Mouse (Mus musculus): Measurements from ENCODE around the gene Mxi1.

The Mxi1 gene

DNA sequence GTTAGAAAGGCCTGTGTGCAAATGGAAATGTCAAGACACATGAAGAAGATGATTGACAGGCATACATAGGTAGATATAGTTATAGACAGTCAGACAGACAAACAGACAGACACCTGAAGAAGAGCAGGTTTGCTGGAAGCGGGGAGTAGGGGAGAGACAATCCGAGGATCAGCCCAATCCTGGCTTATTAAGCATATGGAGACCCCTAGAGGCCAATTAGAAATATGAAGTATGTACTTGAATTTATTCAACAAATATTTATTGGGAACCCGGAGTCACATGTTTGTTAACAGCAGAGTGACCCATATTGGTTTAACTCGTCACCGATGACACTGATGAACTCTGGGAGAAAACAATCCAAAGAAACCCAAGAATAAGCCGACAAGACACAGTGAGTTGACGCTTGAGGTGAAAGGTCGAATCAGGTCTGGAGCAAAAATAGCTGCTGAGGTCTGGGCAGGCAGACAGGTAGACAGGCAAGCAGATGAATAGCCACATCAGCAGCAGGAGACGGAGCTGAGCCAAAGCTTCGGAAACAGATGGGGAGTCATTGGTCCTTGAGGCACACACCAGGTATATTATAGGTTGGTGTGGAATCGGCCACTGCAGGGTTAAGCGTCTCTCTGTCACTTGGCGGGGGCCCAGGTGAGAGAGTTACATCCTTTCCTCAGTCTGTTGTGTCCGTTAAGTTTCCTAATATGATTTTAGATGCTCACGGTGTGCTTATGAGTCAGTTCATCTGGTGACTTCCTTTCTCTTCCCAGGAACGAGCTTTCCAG lies 90.2 kb downstream of the Mxi1 start:
- DNase-seq: peak; percentile 71 to 73

- DNase-seq: peak; percentile 53 to 69
Measured at GRCm38 (mm10) chr19:53402741-53403432, 92.6 kb downstream of the Mxi1 start.

DNA sequence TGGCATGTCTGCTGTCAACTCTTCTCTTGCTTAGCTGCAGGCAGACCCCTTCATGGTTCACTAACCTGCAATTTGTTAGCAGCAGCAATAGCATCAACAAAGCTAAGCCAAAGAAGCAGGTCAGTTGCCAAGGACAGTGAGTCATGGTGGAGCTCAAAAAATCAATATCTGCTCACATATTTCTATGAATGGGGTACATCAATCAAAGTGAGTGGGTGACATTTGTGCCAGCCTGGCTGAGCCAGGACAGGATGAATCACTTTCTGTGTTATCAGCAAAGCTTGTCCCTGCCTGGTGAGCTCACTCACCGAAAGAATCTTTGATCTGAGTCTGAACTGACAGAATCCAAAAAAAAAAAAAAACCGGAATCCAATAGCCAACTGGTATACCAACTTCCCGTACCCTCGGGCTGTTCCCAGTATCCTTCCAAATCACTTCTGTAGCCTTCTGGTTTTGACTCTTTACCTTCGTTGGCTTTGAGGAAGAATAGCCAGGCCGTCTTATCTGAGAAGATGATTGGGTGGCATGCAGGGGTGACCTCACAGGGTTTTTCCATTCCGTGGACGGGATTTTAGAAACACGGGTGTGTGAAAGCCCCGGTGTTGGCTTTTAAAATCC lies 94.0 kb downstream of the Mxi1 start:
- peak; percentile 79 to 83 for DNase-seq

DNA sequence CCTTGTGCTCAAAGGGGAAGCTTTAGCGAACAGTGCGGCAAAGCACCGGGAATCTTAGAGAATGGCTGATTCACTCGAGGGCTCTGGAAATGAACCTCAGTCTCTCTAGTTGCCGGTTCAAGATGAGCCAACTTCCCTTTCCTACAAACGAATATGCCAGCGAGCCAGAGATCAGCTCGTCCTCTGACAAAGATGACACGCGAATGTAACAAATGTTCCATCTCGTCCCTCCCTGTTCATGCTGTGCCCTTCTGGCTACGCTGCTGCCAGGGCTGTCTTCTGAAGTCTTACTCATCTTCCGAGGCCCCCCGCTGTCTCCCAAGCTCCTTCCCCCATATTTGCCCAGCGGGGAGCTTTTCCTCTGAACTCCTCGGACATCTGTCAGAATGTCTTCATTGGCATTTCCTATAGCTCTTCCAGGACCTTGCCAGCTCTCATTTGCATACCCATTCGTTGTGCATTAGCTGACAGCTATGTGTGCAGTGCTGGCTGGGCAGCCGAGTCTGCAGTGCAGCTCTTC lies 94.6 kb downstream of the Mxi1 start:
- DNase-seq: peak; percentile 99

- no peak for DNase-seq
Measured at GRCm38 (mm10) chr19:53405810-53406209, 95.5 kb downstream of the Mxi1 start.

DNA sequence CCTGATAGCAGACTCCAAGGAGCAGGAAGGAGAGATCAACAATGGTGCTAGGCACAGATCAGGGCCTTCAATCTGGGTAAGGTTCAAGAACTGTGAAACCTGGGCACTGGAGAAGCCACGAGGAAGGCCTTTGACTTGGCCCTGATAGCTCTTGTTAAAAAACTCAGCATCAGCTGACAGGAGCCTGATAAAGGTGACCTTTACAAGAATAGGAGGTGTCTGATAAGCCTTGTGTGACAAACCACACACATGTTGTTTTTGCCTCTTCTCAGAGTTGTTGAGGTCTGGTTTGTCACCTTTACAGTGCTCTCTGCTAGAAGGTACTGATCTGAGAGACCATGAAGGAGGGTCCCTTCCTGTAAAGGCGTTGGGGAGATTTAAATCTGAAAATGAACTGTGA lies 97.0 kb downstream of the Mxi1 start:
- no peak for DNase-seq

DNA sequence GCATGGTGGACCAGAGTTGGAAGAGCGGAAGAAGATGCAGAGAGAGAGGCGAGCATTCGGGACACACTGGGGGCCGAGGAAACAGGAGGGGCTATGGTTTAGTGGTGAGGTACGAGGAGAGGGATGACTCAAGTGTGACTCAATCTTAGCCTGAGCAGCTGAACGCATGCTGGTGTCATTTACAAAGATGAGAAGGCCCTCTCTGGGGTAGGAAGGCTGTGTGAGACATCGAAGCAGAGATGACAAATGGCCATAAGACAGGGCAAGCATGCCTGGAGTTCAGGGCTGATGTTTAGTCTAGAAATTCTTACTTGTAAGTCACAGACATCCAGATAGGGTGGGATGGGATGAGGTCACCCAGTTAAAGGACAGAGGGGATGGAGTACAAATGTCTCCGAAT lies 98.1 kb downstream of the Mxi1 start:
- DNase-seq: no peak

- DNase-seq: no peak
Measured at GRCm38 (mm10) chr19:53409663-53410307, 99.5 kb downstream of the Mxi1 start.

GRCm38 (mm10) chr19:53412149-53412848 lies 102.0 kb downstream of the Mxi1 start:
- no peak for DNase-seq

- no peak for DNase-seq
Measured at GRCm38 (mm10) chr19:53413617-53414380, 103.5 kb downstream of the Mxi1 start.

DNA sequence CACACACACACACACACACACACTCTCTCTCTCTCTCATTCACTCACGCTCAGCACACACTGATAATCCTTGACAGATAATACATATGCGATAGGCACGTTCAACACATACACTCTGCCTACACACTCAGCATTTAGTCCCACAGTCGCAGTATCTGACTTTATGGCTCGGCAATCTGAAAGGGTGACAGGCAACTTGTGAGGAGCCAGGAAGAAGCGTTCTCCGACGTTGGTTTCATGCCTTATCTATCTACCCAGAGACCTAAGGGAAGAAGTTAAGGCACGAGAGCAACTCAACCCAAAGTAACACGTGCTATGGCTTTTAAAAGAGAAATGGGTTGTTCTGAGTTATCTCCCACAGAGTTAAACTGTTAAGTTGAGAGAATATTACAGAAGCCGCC lies 104.3 kb downstream of the Mxi1 start:
- DNase-seq: no peak

DNA sequence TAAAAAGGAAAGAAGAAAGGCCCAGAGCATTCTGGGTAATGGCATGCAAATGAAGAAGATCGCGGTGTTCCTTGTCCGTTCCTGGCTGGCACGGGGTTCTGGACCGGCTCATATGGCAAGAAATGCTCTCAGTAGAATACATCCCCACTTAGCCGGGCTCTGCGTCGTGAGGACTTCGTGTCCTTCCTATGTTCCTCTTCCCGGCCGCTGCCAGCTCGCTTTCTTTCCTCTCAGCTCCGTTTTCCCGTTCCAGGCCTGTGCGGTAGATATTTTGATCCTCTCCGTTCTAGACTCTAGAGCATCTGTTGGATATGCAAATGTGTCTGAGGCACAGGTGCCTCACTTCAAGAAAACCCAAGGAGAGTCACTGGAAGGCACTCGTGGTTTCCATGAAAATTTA lies 104.9 kb downstream of the Mxi1 start:
- no peak for DNase-seq

- DNase-seq: peak; percentile 82 to 87
Measured at GRCm38 (mm10) chr19:53419834-53420233, 109.5 kb downstream of the Mxi1 start.

GRCm38 (mm10) chr19:53420924-53421582 lies 110.7 kb downstream of the Mxi1 start:
- peak; percentile 80 to 82 for DNase-seq

- no peak for DNase-seq
Measured at GRCm38 (mm10) chr19:53421583-53422188, 111.4 kb downstream of the Mxi1 start.

DNA sequence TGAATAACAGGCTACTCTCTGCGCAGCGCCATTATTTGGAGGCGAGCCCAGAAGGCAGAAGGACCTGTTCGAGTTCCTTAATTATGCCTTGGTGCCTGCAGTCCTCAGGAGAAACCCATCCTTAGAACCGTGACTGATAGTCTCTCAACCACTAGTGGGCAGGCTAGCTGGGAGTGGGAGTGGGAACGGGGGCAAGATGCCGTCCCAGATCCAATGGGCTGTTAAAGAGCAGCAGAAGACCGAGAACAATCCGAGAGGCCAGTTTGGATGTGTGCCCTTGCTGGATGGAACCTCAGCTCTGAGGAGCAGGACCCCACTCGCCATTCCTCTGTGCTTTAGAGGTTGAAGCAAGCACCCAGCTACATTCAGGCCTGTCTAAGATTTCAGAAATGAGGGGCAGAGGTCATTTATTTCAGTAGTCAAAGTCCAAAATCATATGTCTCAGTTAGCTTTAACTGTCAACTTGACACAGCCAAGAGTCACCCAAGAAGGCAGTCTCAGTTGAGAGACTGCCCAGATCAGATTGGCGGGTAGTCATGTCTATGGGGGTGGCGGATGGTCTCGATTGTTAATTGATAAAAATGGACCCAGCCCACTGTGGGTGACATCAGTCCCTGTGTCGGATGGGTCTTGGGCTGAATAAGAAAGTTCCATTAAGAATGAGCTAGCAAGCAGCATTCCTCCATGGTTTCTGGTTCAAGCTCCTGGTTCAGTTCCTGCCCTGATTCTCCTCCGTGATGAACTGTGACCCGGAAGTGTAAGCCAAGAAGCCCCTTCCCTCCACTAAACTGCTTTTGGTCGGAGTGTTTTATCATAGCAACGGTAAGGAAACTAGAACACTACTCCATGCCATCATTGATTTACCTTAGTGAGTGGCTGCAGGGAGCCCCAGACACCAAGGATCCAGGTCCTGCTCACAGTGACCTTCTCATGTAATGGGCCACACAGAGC lies 112.3 kb downstream of the Mxi1 start:
- peak; percentile 72 to 77 for DNase-seq

GRCm38 (mm10) chr19:53423341-53423753 lies 113.0 kb downstream of the Mxi1 start:
- peak in 1 of 2 experiments; percentile 52 for DNase-seq

DNA sequence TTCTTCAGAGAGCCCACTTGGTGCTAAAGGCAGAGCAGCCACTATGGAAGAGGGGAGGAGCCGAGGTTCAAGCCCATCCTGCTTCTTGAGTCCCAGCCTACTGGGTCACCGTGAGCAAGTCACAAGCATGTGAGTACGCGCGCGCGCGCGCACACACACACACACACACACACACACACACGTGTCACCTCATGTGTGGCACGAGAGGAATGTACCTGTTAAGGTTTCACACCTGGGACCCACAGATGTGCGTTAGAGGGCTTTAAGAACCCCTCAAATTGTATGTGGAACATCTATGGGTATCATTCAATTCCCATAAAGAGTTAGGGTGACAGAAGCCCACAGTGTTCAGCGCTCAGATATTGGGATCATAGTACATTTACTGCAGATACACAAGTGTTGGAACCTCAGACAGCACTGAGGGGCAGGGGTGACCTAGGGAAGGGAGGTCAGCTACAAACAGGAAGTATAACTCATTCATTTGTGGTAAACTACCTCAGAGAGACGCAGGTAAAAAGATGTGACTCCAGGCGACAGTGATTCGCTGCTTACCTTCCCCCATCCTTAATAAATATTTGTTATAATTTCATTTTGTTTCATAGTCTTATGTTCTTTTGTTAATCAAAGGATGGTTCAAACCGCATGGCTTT lies 113.6 kb downstream of the Mxi1 start:
- DNase-seq: no peak

- DNase-seq: no peak
Measured at GRCm38 (mm10) chr19:53424629-53425028, 114.3 kb downstream of the Mxi1 start.
